Mouse (Mus musculus) neural tube, embryonic 10.5 days (tissue): ENCODE data around the gene Gpd1l.

ENCODE experiments used
- DNase-seq: peaks from one replicate; pipeline ENCODE4 v3.0.0-alpha.2; 2017; ENCODE audit warnings: low spot score; ENCODE audit errors: extremely low spot score

Gene Gpd1l

DNA sequence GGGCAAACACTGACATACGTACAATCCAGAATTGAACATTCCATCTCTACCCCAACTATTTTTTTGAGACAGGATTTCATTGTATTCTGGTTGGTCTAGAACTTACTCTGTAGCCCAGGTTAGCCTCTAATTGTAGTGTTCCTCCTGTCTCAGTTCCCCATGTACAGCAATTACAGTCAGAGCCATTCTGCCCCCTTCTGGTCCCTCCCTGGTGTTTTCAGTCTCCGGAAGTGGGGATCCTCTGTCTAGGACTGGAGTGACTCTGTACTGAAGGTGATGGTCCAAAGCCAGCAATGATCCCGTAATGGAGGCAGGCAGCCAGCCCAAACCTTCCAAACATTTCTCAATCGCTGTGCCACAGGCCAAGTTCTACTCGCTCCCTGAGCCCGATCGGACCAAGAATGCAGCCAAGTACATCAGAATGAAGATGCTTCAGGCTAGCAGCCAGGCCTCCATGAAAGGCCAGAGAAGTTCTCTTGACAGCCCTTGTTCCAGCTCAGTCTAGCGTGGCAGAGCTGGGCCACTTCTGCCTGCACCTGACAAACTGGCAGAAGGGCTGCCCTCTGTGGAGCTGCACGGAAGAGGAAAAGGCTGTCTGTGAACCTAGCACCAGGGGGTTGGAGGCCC, 3.2 kb downstream of the Gpd1l start:
- no peak for DNase-seq

DNA sequence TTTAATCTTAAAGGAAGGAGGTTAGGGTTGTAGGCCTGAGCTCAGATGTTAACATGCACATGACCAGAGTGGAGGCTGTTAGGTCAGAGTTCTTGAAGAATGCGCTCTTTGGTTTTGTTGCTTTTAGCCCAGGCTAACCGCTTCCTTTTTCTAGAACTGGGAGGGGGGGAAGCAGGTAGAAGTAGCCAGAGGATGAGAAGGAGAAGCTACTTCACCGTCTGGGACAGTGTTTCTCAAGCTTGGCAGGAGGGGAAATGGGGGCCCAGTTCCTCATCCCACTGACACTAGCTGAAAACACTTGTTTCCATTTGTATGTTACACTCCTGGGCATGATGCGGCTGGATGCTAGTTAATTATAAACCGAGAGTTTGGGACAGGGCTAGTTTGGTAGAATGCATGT, 8.2 kb downstream of the Gpd1l start:
- DNase-seq = no peak

DNA sequence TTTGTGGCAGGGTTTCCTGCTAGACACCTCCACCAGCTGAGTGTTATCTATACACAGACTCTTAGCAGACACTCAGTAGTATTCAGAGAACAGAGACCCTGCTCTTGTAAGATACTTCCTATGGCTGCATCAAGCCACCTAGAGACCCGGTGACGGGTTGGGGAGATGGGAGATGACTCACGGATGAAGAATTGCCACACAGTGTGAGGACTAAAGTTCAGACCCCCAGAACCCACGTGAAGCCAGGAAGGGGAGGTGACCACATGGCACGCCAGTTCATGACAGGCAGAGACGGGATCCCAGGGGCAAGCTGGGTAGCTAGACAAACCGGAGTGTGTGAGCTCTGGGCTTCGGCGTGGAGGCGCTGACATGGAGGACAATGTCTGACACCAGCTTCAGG, 8.7 kb downstream of the Gpd1l start:
- no peak for DNase-seq

DNA sequence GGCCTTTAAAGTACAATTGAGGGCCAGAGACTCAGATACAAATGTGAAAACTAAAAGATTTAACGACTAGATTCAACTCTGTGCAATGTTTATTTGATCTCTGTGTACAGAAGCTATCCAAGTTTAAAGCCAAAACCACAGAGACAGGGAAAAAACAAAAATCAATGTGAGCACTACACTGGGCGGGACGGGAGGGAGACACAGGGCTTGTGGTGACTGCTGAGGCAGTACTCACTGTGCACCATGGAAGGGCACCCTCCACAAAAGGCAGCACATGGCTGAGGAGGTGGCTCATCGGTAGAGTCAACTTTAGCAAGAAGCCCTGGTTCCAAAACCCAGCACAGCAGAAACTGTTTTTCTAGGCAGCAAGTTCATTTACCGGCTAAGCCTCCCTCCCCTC, 9.3 kb downstream of the Gpd1l start:
- no peak for DNase-seq

DNA sequence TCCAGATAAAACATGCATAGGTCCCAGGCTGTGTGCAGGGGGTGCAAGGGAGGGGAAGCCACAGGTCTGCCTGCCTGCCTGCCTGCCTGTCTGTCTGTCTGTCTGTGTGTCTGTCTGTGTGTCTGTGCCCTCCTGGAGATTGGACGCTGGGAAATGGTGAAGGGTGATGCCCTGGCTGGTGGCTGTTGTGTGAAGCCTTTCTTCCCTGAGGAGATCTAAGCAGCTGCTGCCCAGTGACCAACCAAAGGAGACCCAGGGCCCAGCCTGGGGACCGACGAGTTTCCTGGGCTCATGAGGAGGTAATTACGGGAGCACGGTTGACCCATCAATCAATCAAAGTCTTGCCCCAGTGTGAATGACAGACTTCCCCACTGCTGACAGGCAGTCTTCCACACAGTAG, 11.6 kb downstream of the Gpd1l start:
- no peak for DNase-seq

DNA sequence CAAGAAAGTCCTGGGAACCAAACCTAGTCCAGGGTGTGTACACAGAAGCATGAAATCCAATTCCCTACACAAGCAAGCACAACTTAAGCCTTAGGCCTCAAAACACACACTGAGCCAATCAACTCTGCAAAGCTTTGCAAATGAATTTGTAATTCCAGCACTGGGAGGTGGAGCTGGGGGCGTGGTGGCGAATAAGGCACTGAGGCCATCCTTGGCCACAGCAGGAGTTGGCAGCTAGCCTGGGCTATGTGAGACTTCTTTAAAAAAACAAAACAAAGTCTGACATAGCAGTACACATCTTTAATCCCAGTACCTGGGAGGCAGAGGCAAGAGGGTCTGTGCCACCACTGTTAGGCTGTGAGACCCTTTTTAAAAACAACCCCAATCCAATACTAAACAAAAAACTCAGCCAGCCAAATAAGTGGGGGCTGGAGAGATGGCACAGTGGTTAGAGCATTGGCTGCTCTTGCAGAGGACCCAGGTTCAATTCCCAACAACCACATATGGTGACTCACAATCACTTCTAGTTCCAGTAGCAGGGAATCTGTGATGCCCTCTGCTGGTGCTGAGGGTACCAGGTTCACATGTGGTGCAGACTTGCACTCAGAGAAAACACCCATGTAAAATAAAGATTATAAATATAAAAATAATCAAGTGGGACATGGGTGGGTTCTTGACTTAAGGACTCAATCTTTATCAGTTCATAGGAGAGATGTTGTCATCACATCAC, 12.3 kb downstream of the Gpd1l start:
- no peak for DNase-seq

DNA sequence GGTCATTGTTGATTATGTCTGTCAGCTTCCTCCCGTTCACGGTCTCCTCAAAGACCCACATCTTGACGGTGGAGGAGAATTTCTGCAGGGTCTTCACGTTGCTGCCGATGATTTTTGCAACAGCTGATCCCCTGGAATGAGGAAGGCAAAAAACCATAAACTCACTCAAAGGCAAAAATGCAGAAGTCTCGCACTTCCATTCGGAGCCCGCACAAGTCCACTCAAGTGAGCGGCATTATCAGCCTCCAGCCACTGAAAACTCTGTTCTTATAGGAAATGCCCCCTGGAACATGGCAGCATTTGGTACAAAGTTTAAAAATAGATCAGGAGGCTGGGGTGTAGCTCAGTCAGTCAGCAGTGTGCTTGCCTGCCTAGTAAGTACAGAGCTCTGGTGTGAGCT, 13.2 kb downstream of the Gpd1l start:
- DNase-seq = no peak

DNA sequence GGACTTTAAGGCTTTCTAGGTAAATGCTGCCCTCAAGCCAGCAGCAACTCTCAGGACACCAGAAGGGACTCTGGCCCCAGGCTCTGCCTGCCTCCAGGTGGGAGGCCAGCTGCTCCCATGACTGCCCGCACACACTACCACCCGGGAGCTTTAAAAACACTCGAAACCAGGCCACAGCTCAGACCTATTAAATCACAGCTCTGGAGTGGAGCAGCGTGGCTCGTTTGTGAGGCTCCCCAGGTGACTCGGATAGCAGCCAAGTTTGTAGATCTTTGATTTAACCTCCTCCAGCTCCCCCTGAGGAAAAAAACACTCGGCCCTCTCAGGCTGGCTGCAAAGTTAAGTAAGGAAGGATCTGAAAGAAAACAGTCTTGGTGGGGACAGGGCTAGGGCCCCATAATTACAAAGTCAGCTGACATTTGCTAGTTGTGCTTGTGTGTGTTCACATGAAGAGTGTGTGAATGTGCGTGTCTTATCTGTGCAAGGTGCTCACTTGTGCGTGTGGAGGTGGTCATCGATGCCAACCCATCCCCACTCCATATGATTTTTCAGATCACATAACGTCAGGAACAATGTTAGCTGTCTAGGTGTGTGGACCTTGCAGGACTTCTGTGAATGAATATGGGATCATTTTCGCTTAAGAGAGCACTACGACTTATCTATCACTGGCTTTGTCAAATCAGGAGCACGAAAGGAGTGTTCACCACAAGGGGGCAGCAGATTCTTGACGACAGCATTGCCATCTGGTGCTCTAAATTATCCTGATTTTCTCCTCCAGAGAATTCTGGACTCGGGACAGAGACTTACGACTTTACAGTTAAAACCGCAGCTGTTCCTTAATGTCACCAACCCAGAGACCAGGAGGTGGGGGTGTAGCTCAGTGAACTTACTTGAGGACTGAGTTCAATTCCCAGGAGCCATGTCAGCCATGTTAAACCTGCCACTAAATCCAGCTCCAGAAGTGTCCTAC, 20.8 kb downstream of the Gpd1l start:
- DNase-seq = peak; percentile 83

DNA sequence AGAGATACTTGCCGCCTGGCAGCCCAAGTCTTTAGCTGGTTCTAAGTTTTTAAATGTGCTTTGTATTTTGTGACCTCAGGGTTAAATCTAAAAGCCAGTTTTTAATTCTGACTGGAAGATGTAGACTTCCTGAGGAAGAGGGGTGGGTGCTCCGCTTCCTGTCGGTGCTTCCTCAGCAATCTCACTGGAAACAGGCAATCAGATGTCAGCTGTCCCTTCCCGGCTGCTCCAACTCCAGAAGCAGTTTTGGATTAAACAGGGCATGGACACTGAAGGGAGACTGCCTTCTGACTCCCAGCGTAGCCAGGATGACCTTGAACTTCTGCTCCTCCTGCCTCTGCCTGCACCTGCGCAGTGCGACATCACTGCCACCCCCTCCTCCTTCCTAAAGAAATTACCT, 26.3 kb downstream of the Gpd1l start:
- no peak for DNase-seq

DNA sequence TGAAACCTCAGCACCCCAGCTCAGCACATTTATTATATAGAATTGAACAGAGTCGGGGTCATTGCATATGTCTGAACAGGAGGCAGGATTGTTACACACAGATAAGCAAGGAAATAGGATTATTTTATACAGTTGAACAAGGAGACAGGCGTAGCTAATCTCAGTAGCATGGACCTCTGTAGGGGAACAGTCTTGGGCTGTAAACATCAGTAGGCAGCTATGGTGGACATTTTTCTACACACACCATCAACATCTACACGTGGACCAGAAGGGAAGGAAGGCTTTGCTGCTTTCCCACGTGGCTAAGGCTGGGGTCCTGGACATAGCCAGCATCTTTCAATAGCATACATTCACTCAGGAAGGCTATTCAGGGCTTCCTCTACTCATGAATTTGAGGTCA, 37.9 kb downstream of the Gpd1l start:
- DNase-seq = no peak

DNA sequence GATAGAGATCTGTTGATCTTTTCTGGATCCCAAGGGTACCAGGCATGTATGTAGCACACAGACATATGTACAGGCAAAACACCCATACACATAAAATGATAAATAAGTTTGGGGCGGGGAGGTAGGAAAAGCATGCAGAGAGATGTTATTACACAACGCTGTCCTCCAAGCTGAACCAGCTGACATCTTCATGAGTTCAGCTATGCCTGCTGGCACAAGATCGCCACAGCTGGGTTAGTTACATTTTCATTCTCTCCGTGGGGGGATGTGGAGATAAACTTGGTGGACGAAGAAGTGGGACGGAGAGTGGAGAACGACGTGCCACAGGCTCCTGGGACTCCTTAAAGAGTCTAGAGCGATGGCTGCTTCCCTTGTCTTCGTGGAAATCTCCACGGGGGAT, 40.8 kb downstream of the Gpd1l start:
- no peak for DNase-seq

DNA sequence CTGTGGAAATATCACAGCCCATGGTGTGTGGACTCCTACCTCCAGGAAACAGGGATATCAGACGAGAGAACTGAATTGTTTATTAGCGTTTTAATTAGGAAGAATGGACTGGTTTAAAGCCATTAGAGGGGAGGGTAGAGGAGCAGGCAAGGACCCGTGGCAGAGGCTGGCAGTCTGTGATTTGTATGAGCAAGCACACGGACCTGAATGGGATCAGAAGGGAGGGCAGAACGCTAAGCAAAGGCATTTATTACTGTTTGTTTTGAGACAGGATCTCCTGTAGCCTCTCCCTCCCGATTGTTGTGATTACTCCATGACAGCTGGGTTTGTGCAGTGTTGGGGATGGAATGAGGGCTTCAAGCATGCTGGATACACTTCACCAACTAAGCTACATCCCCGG, 43.4 kb downstream of the Gpd1l start:
- DNase-seq = no peak

DNA sequence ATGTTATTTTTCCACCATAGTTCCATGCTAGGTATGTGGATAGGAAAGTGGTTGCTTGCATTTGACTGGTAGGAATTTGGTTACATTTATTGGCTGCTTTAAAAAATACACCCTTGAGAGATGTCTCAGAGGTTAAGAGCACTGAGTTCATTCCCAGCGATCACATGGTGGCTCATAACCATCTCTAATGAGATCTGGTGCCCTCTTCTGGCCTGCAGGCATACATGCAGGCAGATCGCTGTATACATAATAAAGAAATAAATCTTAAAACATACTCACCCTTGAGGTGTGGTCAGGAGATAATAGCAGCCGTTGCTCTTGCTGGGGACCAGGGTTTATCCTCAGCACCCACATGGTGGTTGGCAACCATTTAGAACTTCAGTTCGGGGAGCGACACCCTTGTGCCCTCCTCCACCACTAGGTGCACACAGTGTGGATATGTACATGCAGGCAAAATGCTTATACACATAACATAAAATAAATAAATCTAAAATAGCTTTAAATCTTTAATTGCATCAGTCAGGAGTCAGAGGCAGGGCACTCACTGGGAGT, 44.9 kb downstream of the Gpd1l start:
- no peak for DNase-seq

DNA sequence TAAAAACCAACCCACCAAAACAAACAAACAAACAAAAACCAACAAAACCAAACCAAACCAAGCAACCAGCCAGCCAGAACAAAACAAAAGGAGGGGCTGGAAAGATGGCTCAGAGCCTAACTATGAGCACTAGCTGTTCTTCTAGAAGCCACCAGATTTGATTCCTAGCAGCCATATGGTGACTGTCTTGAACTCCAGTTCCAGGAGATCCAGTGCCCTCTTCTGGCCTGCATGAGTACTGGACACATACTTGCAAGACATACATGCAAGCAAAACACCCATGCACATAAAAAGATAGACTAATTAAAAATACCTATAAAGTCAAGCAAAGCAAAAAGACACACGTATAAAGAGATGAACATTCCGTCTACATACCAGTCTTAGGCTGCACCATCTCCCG, 46.1 kb downstream of the Gpd1l start:
- DNase-seq = no peak

DNA sequence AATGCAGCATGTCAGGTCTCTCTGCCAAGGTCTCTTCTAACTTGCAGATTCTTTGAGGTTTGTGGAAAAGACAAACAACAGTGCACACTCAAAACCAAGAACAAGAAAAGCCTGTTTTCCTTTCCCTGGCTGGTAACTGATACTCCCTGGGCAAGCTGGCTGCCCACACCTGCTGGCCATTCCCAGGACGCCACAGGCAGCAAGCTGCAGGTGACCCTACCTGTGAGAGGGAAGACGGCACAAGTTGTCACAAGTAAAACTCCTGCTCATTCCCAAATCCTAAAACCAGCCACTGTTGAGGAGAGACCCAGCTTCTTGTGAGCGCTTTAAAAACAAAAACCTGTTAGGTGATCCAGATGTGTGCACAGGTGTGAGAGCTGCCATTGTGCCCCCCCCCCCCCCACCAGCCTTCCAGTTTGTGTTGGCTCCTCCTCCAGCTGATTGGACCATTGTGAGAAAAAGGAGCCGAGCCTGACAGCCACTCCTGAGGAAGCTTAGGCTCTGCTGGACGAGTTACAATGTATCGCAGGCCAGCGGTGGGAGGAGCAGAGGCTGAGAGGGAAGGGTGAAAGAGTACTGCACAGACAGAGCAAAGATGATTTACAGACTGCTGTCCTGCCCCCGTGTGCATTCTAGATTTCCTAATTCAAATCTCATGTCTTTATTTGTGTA, 47.7 kb downstream of the Gpd1l start:
- DNase-seq = no peak

DNA sequence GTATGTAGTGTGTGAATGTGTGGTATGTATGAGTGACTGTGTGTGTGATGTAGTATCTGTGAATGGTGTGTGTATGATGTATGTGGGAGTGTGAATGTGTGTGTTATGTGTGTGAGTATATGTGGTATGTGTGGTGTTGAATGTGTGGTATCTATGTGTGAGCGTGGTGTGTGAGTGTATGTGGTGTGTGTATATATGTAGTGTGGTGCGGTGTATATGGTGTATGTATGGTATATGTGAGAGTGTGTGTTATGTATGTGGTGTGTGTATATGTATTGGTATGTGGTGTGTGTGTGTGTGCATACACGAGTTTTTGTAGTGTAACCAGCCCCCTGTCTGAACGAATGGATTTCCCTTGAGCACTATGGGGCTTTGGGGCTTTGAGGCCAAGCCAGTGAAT, 48.2 kb downstream of the Gpd1l start:
- no peak for DNase-seq

DNA sequence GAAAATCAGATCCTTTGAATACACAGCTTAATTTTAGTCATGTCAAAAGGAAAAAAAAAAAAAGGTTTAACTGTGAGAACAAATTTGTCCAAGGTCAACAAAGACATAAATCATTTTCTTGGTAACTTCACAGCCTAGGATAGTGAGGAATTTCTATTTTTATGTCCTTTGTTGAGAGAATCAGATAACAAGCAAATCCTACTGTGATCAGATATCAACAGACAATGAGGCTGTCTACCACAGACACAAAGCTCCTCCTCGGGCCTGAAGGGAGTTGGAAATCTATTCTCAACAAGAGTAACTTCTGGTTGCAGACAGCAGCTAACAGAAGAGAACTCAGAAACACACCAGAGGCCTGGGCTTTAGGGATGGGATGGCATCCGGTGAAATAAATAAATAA, 51.8 kb downstream of the Gpd1l start:
- no peak for DNase-seq

DNA sequence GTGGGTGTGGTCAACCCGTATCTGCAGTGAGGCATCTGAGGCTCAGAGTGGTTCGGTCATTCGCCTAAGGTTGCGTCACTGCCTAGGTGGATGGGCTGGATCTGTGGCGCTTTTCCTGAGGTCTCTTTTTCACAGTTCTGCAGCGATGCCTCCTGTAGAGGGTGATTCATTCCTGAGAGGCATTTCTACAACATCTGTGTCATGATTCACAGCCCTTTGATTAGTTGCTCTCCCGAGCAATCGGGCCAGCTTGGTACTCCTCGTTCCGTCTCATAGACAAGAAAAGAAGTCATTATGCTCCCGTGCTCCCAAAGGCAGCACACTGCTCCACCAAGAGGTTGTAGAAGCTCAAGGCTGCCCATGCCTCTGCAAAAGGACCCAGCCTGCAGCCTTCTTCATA, 78.5 kb downstream of the Gpd1l start:
- DNase-seq = no peak

DNA sequence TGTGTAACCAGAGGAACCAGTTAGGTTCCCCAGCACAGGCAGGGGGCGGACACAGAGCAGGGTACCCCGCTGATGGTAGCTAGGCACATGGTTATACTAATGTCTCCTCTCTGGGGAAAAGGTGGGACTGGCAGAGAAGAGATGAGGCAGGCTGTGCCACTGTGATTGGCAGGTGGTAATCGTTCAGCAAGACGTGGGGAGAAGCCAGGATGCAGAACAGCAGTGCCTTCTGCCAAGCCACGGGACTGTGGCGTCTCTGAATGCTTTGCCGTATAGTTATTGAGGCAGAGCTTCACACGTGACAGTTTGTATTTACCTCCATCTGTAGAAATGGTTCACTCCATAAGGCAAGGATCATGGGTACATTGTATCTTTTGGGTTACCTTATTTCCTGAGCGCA, 79.1 kb downstream of the Gpd1l start:
- DNase-seq = no peak

DNA sequence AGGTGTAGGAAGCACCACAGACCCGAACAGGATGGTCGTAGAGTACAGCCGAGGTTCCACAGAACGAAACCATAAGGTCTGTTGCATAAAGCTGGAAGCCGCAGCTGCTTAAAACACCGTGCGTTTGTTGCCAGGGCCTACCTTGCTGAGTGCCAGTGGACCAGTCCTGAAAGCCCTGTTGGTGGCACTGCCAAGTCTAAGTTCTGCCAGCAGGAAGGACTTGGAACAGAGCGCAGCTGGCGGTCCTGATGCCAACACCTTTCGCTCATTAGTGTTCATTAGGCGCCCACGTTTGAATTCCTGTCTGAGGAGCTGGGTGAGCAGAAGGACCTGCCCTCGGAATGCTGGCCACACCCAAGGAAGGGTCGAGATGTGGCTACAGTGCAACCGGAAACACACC, 80.5 kb downstream of the Gpd1l start:
- no peak for DNase-seq

DNA sequence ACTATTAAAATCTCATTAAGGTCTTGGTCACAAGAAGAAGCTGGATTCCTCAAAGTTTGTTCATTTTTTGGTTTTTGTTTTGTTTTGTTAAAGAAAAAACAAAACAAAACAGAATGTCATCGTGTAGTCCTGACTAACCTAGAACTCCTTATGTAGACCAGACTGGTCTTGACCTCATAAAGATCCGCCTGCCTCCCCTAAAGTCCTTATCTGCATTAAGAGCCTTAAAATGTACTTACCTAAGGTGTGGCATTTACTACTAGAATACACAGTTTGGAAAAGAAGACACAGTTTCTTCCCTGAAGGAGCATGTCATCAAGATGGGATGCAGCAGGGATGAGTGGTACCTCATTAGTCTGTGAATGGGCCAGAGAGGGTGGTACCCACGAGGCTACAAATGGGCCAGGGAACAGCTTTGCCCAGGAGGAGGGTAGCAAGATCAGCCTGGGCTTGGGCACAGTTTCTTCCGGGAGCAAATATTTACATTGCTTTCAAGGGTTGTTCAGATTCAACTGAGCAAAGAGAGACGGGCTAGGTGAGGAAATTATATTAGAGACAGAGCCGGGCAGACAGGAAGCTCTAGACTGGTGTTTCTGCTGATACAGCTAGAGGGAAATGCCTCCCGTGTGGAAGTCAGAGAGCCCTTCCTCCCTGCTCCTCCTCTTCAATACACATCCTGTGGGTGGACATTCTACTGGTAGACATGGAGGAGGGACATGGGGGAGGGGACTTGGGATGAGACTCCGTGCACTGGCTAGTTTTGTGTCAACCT, 82.2 kb downstream of the Gpd1l start:
- DNase-seq = no peak
